Mouse (Mus musculus) small intestine, adult 2 months (tissue): ENCODE results near the gene Rad51c.
"Not testable (repeated sequence)": the region's sequence is repeated elsewhere in the genome, so short reads cannot be mapped to it uniquely, and the experiment has no call there.

Experiments
- CTCF ChIP-seq: fragments of 200-500 bp; IDR thresholded peaks from 2 replicates; pipeline ENCODE4 v1.5.1; 2012; ENCODE audit warnings: low read depth, mild to moderate bottlenecking, control low read depth, inconsistent platforms, low read length, moderate library complexity, mixed read lengths; ENCODE audit not compliant: insufficient replicate concordance, insufficient read length; ENCODE audit errors: extremely low read depth
- POLR2A ChIP-seq: fragments of 200-500 bp; IDR thresholded peaks from 2 replicates; pipeline ENCODE4 v1.6.1; 2012; ENCODE audit warnings: low read depth, mild to moderate bottlenecking, control low read depth, inconsistent platforms, low read length, moderate library complexity

- not testable (repeated sequence) for TF ChIP-seq POLR2A, CTCF
Measured at GRCm38 (mm10) chr11:87445593-87445992, 40.8 kb upstream of the Rad51c start.
